Mouse (Mus musculus) E14TG2a.4 (cell line): ENCODE measurements at regions not wholly inside any gene's neighbourhood (a gene's known extent, or its start where the extent isn't known, plus 50 kb on each side); places are given as distances from the start of the nearest gene placed in this dataset.
A peak's percentile ranks its signal among the peaks of the same experiment; 100 is the strongest.

Source experiments
- H3K27me3 ChIP-seq: 2 replicates; pipeline ENCODE4 v1.6.1; 2014; ENCODE audit warnings: low read length, control low read depth; ENCODE audit not compliant: insufficient read depth
- H3K36me3 ChIP-seq: 2 replicates; pipeline ENCODE4 v1.6.1; 2014; ENCODE audit warnings: low read length, control low read depth; ENCODE audit not compliant: insufficient read depth
- H3K4me1 ChIP-seq: replicated peaks from 2 replicates; pipeline ENCODE4 v1.6.1; 2014; ENCODE audit warnings: low read depth, low read length, control low read depth
- H3K4me3 ChIP-seq: replicated peaks from 2 replicates; pipeline ENCODE4 v1.5.1; 2014; ENCODE audit warnings: mild to moderate bottlenecking, low read length
- H3K9me3 ChIP-seq: 2 replicates; pipeline ENCODE4 v1.6.1; 2014; ENCODE audit warnings: low read length, control low read depth
- CTCF ChIP-seq: conservative IDR thresholded peaks from 2 replicates; pipeline ENCODE4 v1.5.1; 2014; ENCODE audit warnings: low read length
- NANOG ChIP-seq: IDR thresholded peaks from 2 replicates; pipeline ENCODE4 v1.6.1; 2014; ENCODE audit warnings: borderline replicate concordance, low read length, mixed read lengths
- POU5F1 ChIP-seq: IDR thresholded peaks from 2 replicates; pipeline ENCODE4 v1.6.1; 2014; ENCODE audit warnings: low read length, borderline replicate concordance

DNA sequence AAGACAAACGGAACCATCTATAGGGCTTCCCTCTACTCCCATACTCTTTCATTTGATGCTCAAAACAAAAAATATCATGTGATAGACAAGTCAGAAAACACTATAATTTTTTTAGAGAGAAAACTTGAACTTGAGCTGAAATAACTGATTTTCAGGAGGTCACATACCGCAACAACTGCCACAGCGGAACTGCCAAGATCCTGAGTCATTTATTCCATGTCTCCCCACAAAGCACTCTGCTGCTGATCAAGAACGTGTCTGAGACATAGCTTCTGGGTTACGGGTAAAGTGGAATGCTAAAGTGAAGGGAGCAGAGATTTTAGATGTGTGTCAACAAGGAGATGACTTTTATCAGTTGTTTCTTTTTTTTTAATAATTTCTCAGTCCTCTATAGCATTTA, 122.8 kb upstream of the Col5a2 start:
- TF ChIP-seq NANOG: no peak
- TF ChIP-seq CTCF: no peak
- TF ChIP-seq POU5F1: no peak
- H3K4me1 ChIP-seq: no peaks in the 10 kb centered on the region
- H3K36me3 ChIP-seq: no peaks in the 10 kb centered on the region
- H3K27me3 ChIP-seq: no peaks in the 10 kb centered on the region
- no peaks in the 10 kb centered on the region for H3K9me3 ChIP-seq
- H3K4me3 ChIP-seq: no peak overlapping the region

DNA sequence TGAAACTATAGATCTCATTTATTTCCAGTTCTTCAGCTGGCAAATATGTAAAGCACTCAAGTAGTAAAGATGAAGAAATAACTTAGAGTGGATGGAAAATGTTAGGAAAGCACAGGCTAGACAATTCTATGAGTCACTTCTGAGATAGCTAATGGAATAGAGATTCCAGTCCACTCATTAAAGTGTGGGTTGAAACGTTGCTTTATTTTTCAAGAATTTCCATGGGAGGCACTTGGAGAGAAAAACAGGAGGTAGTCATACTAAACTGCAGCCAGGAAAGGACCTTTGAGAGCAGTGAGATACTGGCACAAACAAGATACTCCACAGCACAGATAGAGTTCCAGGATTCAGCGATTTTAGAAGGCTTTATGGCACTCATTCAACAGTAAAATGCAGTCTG, 123.7 kb upstream of the Col5a2 start:
- no peaks in the 10 kb centered on the region for H3K9me3 ChIP-seq
- no peaks in the 10 kb centered on the region for H3K36me3 ChIP-seq
- H3K27me3 ChIP-seq: no peaks in the 10 kb centered on the region
- no peaks in the 10 kb centered on the region for H3K4me1 ChIP-seq
- no peak overlapping the region for H3K4me3 ChIP-seq
- TF ChIP-seq POU5F1 (no peak), CTCF (no peak), NANOG (no peak)

DNA sequence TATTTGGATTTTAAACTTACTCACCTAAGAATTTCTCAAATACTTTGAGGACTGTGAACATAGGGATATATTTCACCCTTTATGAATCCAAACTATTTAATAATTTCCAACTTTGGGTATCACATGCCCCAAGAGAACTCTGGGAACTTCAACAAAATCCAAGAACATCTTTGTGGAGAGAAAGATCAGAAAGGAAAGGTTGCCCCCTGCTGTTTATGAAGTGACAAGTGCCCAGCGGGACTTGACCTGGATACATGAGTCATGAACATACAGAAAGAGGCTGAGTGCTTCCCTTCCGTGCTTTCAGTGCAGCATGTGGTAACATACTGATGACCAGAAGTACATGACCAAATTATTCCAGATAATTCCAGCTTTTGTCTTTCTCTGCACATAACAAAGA, 124.8 kb upstream of the Col5a2 start:
- H3K27me3 ChIP-seq: no peaks in the 10 kb centered on the region
- TF ChIP-seq CTCF (peak; percentile 27), POU5F1 (no peak)
- no peak overlapping the region for H3K4me3 ChIP-seq
- H3K9me3 ChIP-seq: peaks cover 9% of the 10 kb centered on the region
- H3K36me3 ChIP-seq: no peaks in the 10 kb centered on the region
- H3K4me1 ChIP-seq: no peaks in the 10 kb centered on the region

DNA sequence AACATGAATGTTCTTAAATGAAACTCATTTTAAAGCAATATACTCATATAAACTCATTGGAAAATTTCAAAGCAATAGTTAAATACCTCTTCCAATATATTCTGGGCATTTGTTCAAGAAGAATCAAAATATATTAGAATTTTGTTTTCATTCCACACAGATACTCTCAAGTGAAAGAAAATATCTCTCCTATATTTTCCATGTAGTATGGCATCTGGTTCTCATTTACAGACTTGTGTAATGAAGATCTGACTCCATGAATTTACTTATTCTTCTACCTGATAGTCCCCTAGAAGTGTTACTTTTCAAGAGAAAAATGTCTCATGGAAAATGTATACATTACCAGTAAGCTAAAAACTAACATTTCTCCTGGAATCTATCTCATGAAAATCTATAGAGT, 144.2 kb upstream of the Col5a2 start:
- H3K4me1 ChIP-seq: no peaks in the 10 kb centered on the region
- no peak overlapping the region for H3K4me3 ChIP-seq
- no peaks in the 10 kb centered on the region for H3K27me3 ChIP-seq
- H3K9me3 ChIP-seq: peaks cover 14% of the 10 kb centered on the region
- TF ChIP-seq CTCF (no peak), NANOG (no peak)
- no peaks in the 10 kb centered on the region for H3K36me3 ChIP-seq

DNA sequence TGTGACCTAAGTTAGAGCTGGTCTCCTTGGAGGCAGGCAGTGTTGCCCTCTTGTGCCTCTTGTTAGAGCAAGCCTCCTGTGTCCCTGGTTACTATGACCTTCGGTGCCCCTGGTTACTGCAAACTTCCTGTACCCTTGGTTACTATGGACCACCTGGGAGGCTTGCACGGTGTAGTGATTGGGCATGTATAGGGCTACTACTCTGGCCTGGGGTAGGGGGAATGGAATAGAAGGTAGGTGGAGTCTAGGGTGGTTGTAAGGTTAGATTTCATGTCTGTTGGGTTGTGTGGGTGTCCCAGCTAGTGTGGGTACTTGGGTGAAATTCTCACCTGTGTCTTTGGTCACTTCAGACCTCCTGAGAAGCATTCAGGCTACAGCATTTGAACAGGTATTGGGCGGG, 141.7 kb upstream of the Wdr75 start:
- no peaks in the 10 kb centered on the region for H3K4me1 ChIP-seq
- H3K27me3 ChIP-seq: no peaks in the 10 kb centered on the region
- H3K4me3 ChIP-seq: no peak overlapping the region
- TF ChIP-seq NANOG: no peak
- TF ChIP-seq CTCF: no peak
- TF ChIP-seq POU5F1: no peak
- peaks cover 21% of the 10 kb centered on the region for H3K9me3 ChIP-seq
- H3K36me3 ChIP-seq: no peaks in the 10 kb centered on the region

DNA sequence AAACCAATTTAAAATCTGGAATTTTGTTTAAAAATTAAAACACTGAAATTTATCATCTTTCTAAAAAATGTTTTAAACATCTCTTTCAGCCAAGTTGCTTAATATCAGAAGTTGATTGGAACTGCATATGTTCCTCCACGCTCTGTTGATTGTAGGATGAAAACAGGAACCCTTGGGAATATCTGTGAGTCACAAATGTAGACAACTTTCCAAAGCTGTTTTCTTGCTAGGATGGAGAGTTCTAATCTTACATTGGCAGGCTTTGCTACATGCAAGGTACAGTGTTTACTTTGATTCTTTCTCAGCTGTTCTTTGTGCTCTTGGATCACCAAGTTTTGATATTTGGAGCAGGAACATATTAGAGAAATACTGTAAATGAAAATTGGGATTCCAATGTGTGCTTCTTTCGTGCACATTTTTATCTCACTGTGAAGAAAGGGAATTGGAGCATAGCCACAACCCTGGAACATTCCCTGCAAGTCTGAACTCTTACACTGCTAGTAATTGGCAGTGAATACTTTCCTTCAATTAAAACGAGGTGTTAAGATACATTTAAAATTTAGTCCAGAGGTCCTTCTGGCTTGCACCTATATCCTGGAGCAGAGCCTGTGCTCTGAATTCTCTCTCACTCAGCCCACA, 131.0 kb upstream of the Wdr75 start:
- Histone ChIP-seq H3K27me3 (no peaks in the 10 kb centered on the region), H3K4me1 (no peaks in the 10 kb centered on the region), H3K36me3 (no peaks in the 10 kb centered on the region), H3K4me3 (no peak overlapping the region), H3K9me3 (peaks cover 15% of the 10 kb centered on the region; the same call in 1 of the 2 replicates)
- TF ChIP-seq CTCF: no peak
- TF ChIP-seq NANOG: no peak
- TF ChIP-seq POU5F1: no peak

DNA sequence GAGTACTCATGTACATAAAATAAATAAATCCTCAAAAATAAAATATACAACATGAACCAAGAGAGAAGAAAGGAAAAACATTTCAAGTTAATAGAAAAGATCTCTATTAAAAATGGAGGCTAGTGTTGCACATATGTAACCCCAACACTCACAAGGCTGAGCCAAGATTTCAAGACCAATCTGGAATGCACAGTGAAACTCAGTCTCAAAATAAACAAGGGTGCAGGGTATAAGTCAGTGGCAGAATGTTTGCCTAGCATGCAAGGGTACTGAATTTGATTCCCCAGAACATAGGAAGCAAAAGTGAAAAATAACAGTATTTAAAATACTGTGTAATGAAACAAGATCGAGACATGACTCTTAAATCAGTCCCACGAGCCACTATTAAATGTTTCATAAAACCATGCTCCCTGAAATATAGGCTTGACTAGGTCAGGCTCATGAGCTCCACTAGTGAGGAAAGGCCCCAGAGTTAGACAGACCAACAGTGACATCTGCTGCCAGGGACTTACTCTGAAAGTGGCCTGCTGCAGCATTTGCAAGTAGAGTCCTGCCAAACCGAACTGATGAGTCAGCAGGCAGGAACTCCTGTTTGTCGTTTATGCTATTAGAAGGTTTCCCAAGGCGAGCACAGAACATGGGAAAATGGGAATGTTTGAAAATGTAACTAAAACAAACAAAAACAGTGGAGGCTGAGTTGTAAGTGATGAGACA, 122.4 kb upstream of the Wdr75 start:
- Histone ChIP-seq H3K9me3 (no peaks in the 10 kb centered on the region), H3K36me3 (no peaks in the 10 kb centered on the region), H3K27me3 (no peaks in the 10 kb centered on the region), H3K4me1 (no peaks in the 10 kb centered on the region), H3K4me3 (no peak overlapping the region)
- TF ChIP-seq CTCF: no peak
- no peak for TF ChIP-seq POU5F1
- TF ChIP-seq NANOG: no peak

DNA sequence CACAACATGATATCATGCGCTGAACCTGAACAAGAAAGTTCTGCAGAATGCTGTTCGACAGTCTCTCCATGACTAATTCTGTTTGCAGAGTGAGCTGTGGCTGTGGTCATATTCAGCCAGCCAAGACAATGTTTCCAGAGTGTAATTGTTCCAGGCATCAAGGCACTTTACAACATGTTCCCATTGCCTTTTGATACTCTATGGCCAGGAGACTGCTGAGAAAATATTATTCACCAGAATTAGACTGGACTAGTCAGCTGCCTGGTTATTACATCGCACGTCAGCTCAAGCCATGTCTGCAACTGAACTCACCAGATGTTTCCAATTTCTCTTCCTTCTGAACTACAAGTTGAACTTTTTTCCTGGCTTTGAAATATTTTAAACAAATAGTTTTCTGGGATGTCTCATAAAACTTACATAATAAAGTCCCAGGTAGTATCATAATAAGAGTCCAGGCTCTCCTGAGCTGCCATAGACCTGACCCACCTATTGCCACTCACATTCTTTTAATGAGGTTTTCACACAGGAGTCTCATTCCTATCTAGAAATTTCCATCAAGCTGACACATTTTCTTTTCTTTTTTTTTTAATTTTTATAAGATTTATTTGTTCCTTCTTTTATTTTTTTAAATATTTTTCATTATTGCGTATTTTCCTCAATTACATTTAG, 119.1 kb upstream of the Wdr75 start:
- Histone ChIP-seq H3K36me3 (no peaks in the 10 kb centered on the region), H3K4me1 (no peaks in the 10 kb centered on the region), H3K9me3 (no peaks in the 10 kb centered on the region), H3K27me3 (no peaks in the 10 kb centered on the region), H3K4me3 (no peak overlapping the region)
- no peak for TF ChIP-seq CTCF
- TF ChIP-seq POU5F1: no peak
- no peak for TF ChIP-seq NANOG
